In the genomic region with DNA sequence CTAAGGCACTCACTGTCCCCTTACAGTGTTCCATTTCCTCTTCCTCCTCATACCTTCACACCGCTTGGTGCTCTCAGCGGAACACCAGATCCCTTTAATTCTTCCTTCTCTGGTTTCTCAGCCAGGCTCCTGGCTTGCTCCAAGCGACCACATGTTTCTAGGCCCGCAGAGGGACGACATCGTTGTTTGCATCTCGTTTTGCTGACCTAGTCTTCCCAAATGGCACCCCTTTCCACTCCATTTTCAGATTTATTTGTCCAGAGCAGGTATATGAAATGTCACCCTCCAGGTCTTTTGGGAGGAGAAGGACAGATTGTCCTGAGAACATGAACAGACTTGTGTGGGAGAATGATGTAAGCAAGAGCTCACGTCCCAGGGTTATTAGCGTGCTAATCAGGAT, we compare ENCODE assay signal across 25 mouse cellular contexts. TPM values are rescaled to one million over a fixed set of nuclear protein-coding genes. Genes with fewer than 3 reads are reported as not detected.
DNase-seq lines count a peak whose midpoint lies in the region; ATAC-seq and TF ChIP-seq lines count a peak whose summit lies in the region.
"Had no signal": no experiment of that assay in that cellular context is flagged by ENCODE, and none has a peak within 500 bp of the region (broad histone marks: within the 10 kb centered on the region; RNA-seq: fewer than 3 reads in every experiment).

No protein-coding gene starts in this region.

- H3K9ac ChIP-seq in heart, embryonic 11.5 days (ENCODE audit: low read depth, low read length): no peak overlapping the region
- H3K9ac ChIP-seq in midbrain, embryonic 11.5 days (ENCODE audit: low read length): no peak overlapping the region
- no peak overlapping the region for H3K9ac ChIP-seq in midbrain, embryonic 14.5 days (replicated peaks; ENCODE audit: low read length)
- H3K9ac ChIP-seq in ES-Bruce4 (ENCODE audit: low read depth, poor library complexity, severe bottlenecking): peak overlapping the region; percentile 21
- H3K9ac ChIP-seq: embryonic facial prominence, embryonic 12.5 days; embryonic facial prominence, embryonic 15.5 days; forebrain, postnatal 0 days; heart, embryonic 13.5 days; hindbrain, embryonic 15.5 days; intestine, embryonic 15.5 days had no signal

- no peak overlapping the region; the same call in 1 of the 2 replicates for H3K27ac ChIP-seq in heart, embryonic 10.5 days
- H3K27ac ChIP-seq in heart, embryonic 11.5 days (ENCODE audit: low read depth, low read length): no peak overlapping the region
- H3K27ac ChIP-seq in midbrain, embryonic 11.5 days (ENCODE audit: low read depth, low read length): no peak overlapping the region
- no peak overlapping the region for H3K27ac ChIP-seq in midbrain, embryonic 14.5 days (replicated peaks; ENCODE audit: low read depth, low read length)
- peak overlapping the region; percentile 7; the same call in 1 of the 2 replicates for H3K27ac ChIP-seq in ES-Bruce4 (ENCODE audit: insufficient read depth, low read length)
- H3K27ac ChIP-seq in brown adipose tissue, adult 24 weeks (replicated peaks; ENCODE audit: low read depth, low read length): peak overlapping the region; percentile 31; the same call in 1 of the 2 replicates
- H3K27ac ChIP-seq: embryonic facial prominence, embryonic 12.5 days; embryonic facial prominence, embryonic 15.5 days; heart, adult 2 months; heart, embryonic 13.5 days; hindbrain, embryonic 15.5 days had no signal

- ATAC-seq in heart, embryonic 11.5 days (replicated peaks; ENCODE audit: insufficient number of reproducible peaks, low FRiP score, low TSS enrichment): no peak
- no peak for ATAC-seq in midbrain, embryonic 11.5 days (ENCODE audit: low FRiP score)
- ATAC-seq in midbrain, embryonic 14.5 days (ENCODE audit: low FRiP score, low TSS enrichment): no peak
- ATAC-seq: forebrain, embryonic 14.5 days; forebrain, postnatal 0 days; intestine, embryonic 15.5 days had no signal

- peak; percentile 50 for DNase-seq in heart, embryonic 10.5 days (ENCODE audit: low spot score)
- DNase-seq in midbrain, embryonic 11.5 days (ENCODE audit: low spot score, missing footprints): peak; percentile 74
- DNase-seq in midbrain, embryonic 14.5 days: no peak
- DNase-seq in cerebellum, adult 9-11 months: no peak
- DNase-seq: adrenal gland, adult 8-10 months; adrenal gland, postnatal 25 days; B cell, adult 2 months; cerebellum, adult 9-10 months; forebrain, postnatal 0 days; gastrocnemius, postnatal 36 days; heart, adult 2 months; heart, postnatal 14 days; heart, postnatal 4 days; kidney, adult 11 months had no signal

- H3K4me2 ChIP-seq in heart, embryonic 11.5 days: no peak overlapping the region
- no peak overlapping the region for H3K4me2 ChIP-seq in midbrain, embryonic 11.5 days
- H3K4me2 ChIP-seq in midbrain, embryonic 14.5 days (ENCODE audit: low read length): no peak overlapping the region
- H3K4me2 ChIP-seq: embryonic facial prominence, embryonic 12.5 days; embryonic facial prominence, embryonic 15.5 days; heart, embryonic 13.5 days; hindbrain, embryonic 15.5 days; intestine, embryonic 15.5 days had no signal

- peaks cover 17% of the 10 kb centered on the region for H3K36me3 ChIP-seq in heart, embryonic 10.5 days
- no peaks in the 10 kb centered on the region for H3K36me3 ChIP-seq in heart, embryonic 11.5 days (ENCODE audit: control insufficient read depth, insufficient read depth, low read length)
- no peaks in the 10 kb centered on the region for H3K36me3 ChIP-seq in midbrain, embryonic 11.5 days (ENCODE audit: control insufficient read depth, insufficient read depth, low read length)
- no peaks in the 10 kb centered on the region for H3K36me3 ChIP-seq in midbrain, embryonic 14.5 days (ENCODE audit: control insufficient read depth, insufficient read depth, low read length)
- no peaks in the 10 kb centered on the region for H3K36me3 ChIP-seq in ES-Bruce4 (ENCODE audit: control insufficient read depth, insufficient read depth, low read length, poor library complexity, severe bottlenecking)
- H3K36me3 ChIP-seq: embryonic facial prominence, embryonic 12.5 days; embryonic facial prominence, embryonic 15.5 days; G1E; hindbrain, embryonic 15.5 days; intestine, embryonic 15.5 days had no signal

- no peak for TF ChIP-seq CTCF in ES-Bruce4 (IDR thresholded peaks at IDR 0.05; ENCODE audit: low read depth, low read length)

- H3K27me3 ChIP-seq in heart, embryonic 10.5 days (ENCODE audit: insufficient read depth, poor library complexity, severe bottlenecking): no peaks in the 10 kb centered on the region
- no peaks in the 10 kb centered on the region for H3K27me3 ChIP-seq in heart, embryonic 11.5 days (ENCODE audit: control insufficient read depth, insufficient read depth, low read length)
- H3K27me3 ChIP-seq in midbrain, embryonic 11.5 days (ENCODE audit: control insufficient read depth, insufficient read depth, low read length): no peaks in the 10 kb centered on the region
- no peaks in the 10 kb centered on the region for H3K27me3 ChIP-seq in midbrain, embryonic 14.5 days (ENCODE audit: control insufficient read depth, insufficient read depth, low read length)
- H3K27me3 ChIP-seq in ES-Bruce4 (ENCODE audit: control insufficient read depth, insufficient read depth, low read length, poor library complexity, severe bottlenecking): no peaks in the 10 kb centered on the region
- H3K27me3 ChIP-seq: CH12.LX; embryonic facial prominence, embryonic 12.5 days; embryonic facial prominence, embryonic 15.5 days; heart, embryonic 13.5 days; hindbrain, embryonic 15.5 days; intestine, embryonic 15.5 days had no signal

- H3K4me1 ChIP-seq in heart, embryonic 10.5 days: peaks cover 15% of the 10 kb centered on the region
- H3K4me1 ChIP-seq in heart, embryonic 11.5 days (ENCODE audit: control insufficient read depth, insufficient read depth, low read length): no peaks in the 10 kb centered on the region
- no peaks in the 10 kb centered on the region for H3K4me1 ChIP-seq in midbrain, embryonic 11.5 days (ENCODE audit: control insufficient read depth, insufficient read depth, low read length)
- peaks cover 9% of the 10 kb centered on the region; the same call in 1 of the 2 replicates for H3K4me1 ChIP-seq in midbrain, embryonic 14.5 days (ENCODE audit: control insufficient read depth, insufficient read depth, low read length)
- no peaks in the 10 kb centered on the region for H3K4me1 ChIP-seq in ES-Bruce4 (ENCODE audit: control insufficient read depth, insufficient read depth, low read length)
- peaks cover 20% of the 10 kb centered on the region for H3K4me1 ChIP-seq in brown adipose tissue, adult 24 weeks (ENCODE audit: control insufficient read depth, insufficient read depth, insufficient read length, low read length)

- TF ChIP-seq POLR2A in ES-Bruce4 (IDR thresholded peaks at IDR 0.05; ENCODE audit: insufficient read depth, low read length): no peak

- no peak overlapping the region for H3K4me3 ChIP-seq in heart, embryonic 10.5 days
- no peak overlapping the region for H3K4me3 ChIP-seq in heart, embryonic 11.5 days (ENCODE audit: low read depth, low read length)
- H3K4me3 ChIP-seq in midbrain, embryonic 11.5 days (ENCODE audit: low read depth, low read length): no peak overlapping the region
- H3K4me3 ChIP-seq in midbrain, embryonic 14.5 days (replicated peaks; ENCODE audit: low read depth, low read length): no peak overlapping the region
- peak overlapping the region; percentile 41 for H3K4me3 ChIP-seq in ES-Bruce4 (ENCODE audit: low read depth, low read length)
- no peak overlapping the region for H3K4me3 ChIP-seq in brown adipose tissue, adult 24 weeks (ENCODE audit: insufficient read depth, low read depth, low read length)
- H3K4me3 ChIP-seq: embryonic facial prominence, embryonic 12.5 days; embryonic facial prominence, embryonic 15.5 days; heart, adult 2 months; heart, embryonic 13.5 days; hindbrain, embryonic 15.5 days; intestine, embryonic 15.5 days had no signal

- no peaks in the 10 kb centered on the region for H3K9me3 ChIP-seq in heart, embryonic 10.5 days
- no peaks in the 10 kb centered on the region for H3K9me3 ChIP-seq in heart, embryonic 11.5 days (replicated peaks; ENCODE audit: control insufficient read depth, low read length)
- H3K9me3 ChIP-seq in midbrain, embryonic 11.5 days (ENCODE audit: control insufficient read depth, low read length): no peaks in the 10 kb centered on the region
- H3K9me3 ChIP-seq in midbrain, embryonic 14.5 days (ENCODE audit: control insufficient read depth, low read length): no peaks in the 10 kb centered on the region
- H3K9me3 ChIP-seq in ES-Bruce4 (replicated peaks; ENCODE audit: control insufficient read depth, insufficient read depth, low read length, poor library complexity, severe bottlenecking): no peaks in the 10 kb centered on the region
- H3K9me3 ChIP-seq: embryonic facial prominence, embryonic 12.5 days; embryonic facial prominence, embryonic 15.5 days; heart, embryonic 13.5 days; hindbrain, embryonic 15.5 days; intestine, embryonic 15.5 days had no signal

- 84% methylated on average over 9 of the region's 9 CpGs for WGBS in heart, embryonic 10.5 days
- 89% methylated on average over 9 of the region's 9 CpGs for WGBS in heart, embryonic 11.5 days (ENCODE audit: insufficient replicate concordance)
- WGBS in midbrain, embryonic 11.5 days: 93% methylated on average over 9 of the region's 9 CpGs
- WGBS in midbrain, embryonic 14.5 days: 90% methylated on average over 9 of the region's 9 CpGs

- TF ChIP-seq EP300 in ES-Bruce4 (IDR thresholded peaks at IDR 0.05; ENCODE audit: insufficient read depth, low read depth, low read length): no peak

RNA-seq across cellular contexts. Expression of a gene that starts 30.0 kb away (rescaled TPM):
- 40.8 and 44.4 TPM in 2 replicates for polyA plus RNA-seq in heart, embryonic 10.5 days (2016; fragmentation: Nextera tagmentation; extraction: Ambion mirVana)
- 40.9 and 45.7 TPM in 2 replicates for polyA plus RNA-seq in heart, embryonic 11.5 days (2014; fragmentation: Nextera tagmentation; extraction: Ambion mirVana)
- 30.3 and 30.8 TPM in 2 replicates for polyA plus RNA-seq in midbrain, embryonic 11.5 days (2014; fragmentation: Nextera tagmentation; extraction: Ambion mirVana)
- polyA plus RNA-seq in midbrain, embryonic 14.5 days (2014; fragmentation: Nextera tagmentation; extraction: Ambion mirVana): 17.7 and 27.8 TPM in 2 replicates
- polyA plus RNA-seq in ES-Bruce4 (2011; ENCODE audit: insufficient read depth, insufficient read length, low read depth, missing spikeins): 36.9 and 42.5 TPM in 2 replicates
- polyA plus RNA-seq in brown adipose tissue, adult 24 weeks (2012; ENCODE audit: insufficient read depth, insufficient read length, missing spikeins): 14.3 and 21.1 TPM in 2 replicates

Comparison
In these comparisons a context has a peak if more than half of its experiments do, and no peak if none do; other contexts are left out.
1. DNase-seq: peak in heart, embryonic 10.5 days (single experiment) and midbrain, embryonic 11.5 days (single experiment); none in midbrain, embryonic 14.5 days (single experiment) and cerebellum, adult 9-11 months (single experiment).
2. H3K27ac ChIP-seq: peak in ES-Bruce4 (single experiment) and brown adipose tissue, adult 24 weeks (single experiment); none in heart, embryonic 10.5 days (single experiment), heart, embryonic 11.5 days (single experiment), midbrain, embryonic 11.5 days (single experiment) and midbrain, embryonic 14.5 days (single experiment).